Mouse (Mus musculus): Measurements from ENCODE around the gene Hmgcl. TPM values are rescaled to one million over a fixed set of nuclear protein-coding genes. Genes with fewer than 3 reads are reported as not detected.

Gene Hmgcl
- polyA plus RNA-seq, 1 experiment from 2014 or later: 54.0 TPM

GRCm38 (mm10) chr4:135922190-135922589 lies 24.1 kb upstream of the Hmgcl start:
- H3K36me3 ChIP-seq (ENCODE audit: control insufficient read depth, insufficient read depth, low read length): no peaks in the 10 kb centered on the region
- no peaks in the 10 kb centered on the region for H3K27me3 ChIP-seq (ENCODE audit: control insufficient read depth, insufficient read depth, low read length)
- no peak overlapping the region for H3K27ac ChIP-seq (ENCODE audit: low read depth, low read length)
- no peaks in the 10 kb centered on the region for H3K9me3 ChIP-seq (ENCODE audit: control insufficient read depth, low read length)
- no peak overlapping the region for H3K4me3 ChIP-seq (ENCODE audit: low read depth, low read length)
- WGBS: 89% methylated on average over 1 of the region's 1 CpGs
- H3K4me1 ChIP-seq (replicated peaks; ENCODE audit: control insufficient read depth, insufficient read depth, low read length): 0 out of 2 replicates have a peak, but pooled peaks cover 3% of the 10 kb centered on the region
- peak overlapping the region; percentile 94 for H3K4me2 ChIP-seq (replicated peaks; ENCODE audit: low read depth, low read length)
- ATAC-seq (ENCODE audit: low FRiP score) (no peak), DNase-seq (ENCODE audit: low spot score) (no peak)
- H3K9ac ChIP-seq (ENCODE audit: low read depth, low read length): no peak overlapping the region

GRCm38 (mm10) chr4:135924418-135924817 lies 21.8 kb upstream of the Hmgcl start:
- Histone ChIP-seq H3K4me1 (replicated peaks; ENCODE audit: control insufficient read depth, insufficient read depth, low read length) (0 out of 2 replicates have a peak, but pooled peaks cover 3% of the 10 kb centered on the region), H3K36me3 (ENCODE audit: control insufficient read depth, insufficient read depth, low read length) (no peaks in the 10 kb centered on the region), H3K27ac (ENCODE audit: low read depth, low read length) (no peak overlapping the region), H3K9ac (ENCODE audit: low read depth, low read length) (no peak overlapping the region), H3K27me3 (ENCODE audit: control insufficient read depth, insufficient read depth, low read length) (no peaks in the 10 kb centered on the region), H3K9me3 (ENCODE audit: control insufficient read depth, low read length) (no peaks in the 10 kb centered on the region), H3K4me2 (replicated peaks; ENCODE audit: low read depth, low read length) (no peak overlapping the region), H3K4me3 (ENCODE audit: low read depth, low read length) (no peak overlapping the region)
- DNase-seq (ENCODE audit: low spot score) (no peak), ATAC-seq (ENCODE audit: low FRiP score) (no peak)
- 75% methylated on average over 2 of the region's 2 CpGs for WGBS

- H3K4me3 ChIP-seq (ENCODE audit: low read depth, low read length): no peak overlapping the region
- no peaks in the 10 kb centered on the region for H3K27me3 ChIP-seq (ENCODE audit: control insufficient read depth, insufficient read depth, low read length)
- no peaks in the 10 kb centered on the region for H3K9me3 ChIP-seq (ENCODE audit: control insufficient read depth, low read length)
- ATAC-seq (ENCODE audit: low FRiP score): no peak
- no peak for DNase-seq (ENCODE audit: low spot score)
- H3K4me2 ChIP-seq (replicated peaks; ENCODE audit: low read depth, low read length): no peak overlapping the region
- WGBS: 93% methylated on average over 5 of the region's 5 CpGs
- H3K9ac ChIP-seq (ENCODE audit: low read depth, low read length): no peak overlapping the region
- no peaks in the 10 kb centered on the region for H3K36me3 ChIP-seq (ENCODE audit: control insufficient read depth, insufficient read depth, low read length)
- H3K4me1 ChIP-seq (replicated peaks; ENCODE audit: control insufficient read depth, insufficient read depth, low read length): 0 out of 2 replicates have a peak, but pooled peaks cover 3% of the 10 kb centered on the region
- H3K27ac ChIP-seq (ENCODE audit: low read depth, low read length): no peak overlapping the region
Observed at GRCm38 (mm10) chr4:135925341-135925740, 20.9 kb upstream of the Hmgcl start.

GRCm38 (mm10) chr4:135926195-135926808 lies 19.9 kb upstream of the Hmgcl start:
- Histone ChIP-seq H3K4me1 (replicated peaks; ENCODE audit: control insufficient read depth, insufficient read depth, low read length) (0 out of 2 replicates have a peak, but pooled peaks cover 3% of the 10 kb centered on the region), H3K27ac (ENCODE audit: low read depth, low read length) (no peak overlapping the region), H3K9me3 (ENCODE audit: control insufficient read depth, low read length) (no peaks in the 10 kb centered on the region), H3K4me3 (ENCODE audit: low read depth, low read length) (no peak overlapping the region), H3K4me2 (replicated peaks; ENCODE audit: low read depth, low read length) (no peak overlapping the region), H3K27me3 (ENCODE audit: control insufficient read depth, insufficient read depth, low read length) (no peaks in the 10 kb centered on the region), H3K36me3 (ENCODE audit: control insufficient read depth, insufficient read depth, low read length) (no peaks in the 10 kb centered on the region), H3K9ac (ENCODE audit: low read depth, low read length) (no peak overlapping the region)
- DNase-seq (ENCODE audit: low spot score) (no peak), ATAC-seq (ENCODE audit: low FRiP score) (no peak)
- 88% methylated on average over 10 of the region's 10 CpGs for WGBS

- 0 out of 2 replicates have a peak, but pooled peaks cover under 1% of the 10 kb centered on the region for H3K4me1 ChIP-seq (replicated peaks; ENCODE audit: control insufficient read depth, insufficient read depth, low read length)
- H3K9ac ChIP-seq (ENCODE audit: low read depth, low read length): no peak overlapping the region
- no peak overlapping the region for H3K27ac ChIP-seq (ENCODE audit: low read depth, low read length)
- 91% methylated on average over 3 of the region's 3 CpGs for WGBS
- H3K27me3 ChIP-seq (ENCODE audit: control insufficient read depth, insufficient read depth, low read length): no peaks in the 10 kb centered on the region
- H3K4me2 ChIP-seq (replicated peaks; ENCODE audit: low read depth, low read length): no peak overlapping the region
- DNase-seq (ENCODE audit: low spot score) (no peak), ATAC-seq (ENCODE audit: low FRiP score) (no peak)
- no peaks in the 10 kb centered on the region for H3K36me3 ChIP-seq (ENCODE audit: control insufficient read depth, insufficient read depth, low read length)
- H3K9me3 ChIP-seq (ENCODE audit: control insufficient read depth, low read length): no peaks in the 10 kb centered on the region
- no peak overlapping the region for H3K4me3 ChIP-seq (ENCODE audit: low read depth, low read length)
Observed at GRCm38 (mm10) chr4:135926861-135927260, 19.4 kb upstream of the Hmgcl start.

- Histone ChIP-seq H3K4me3 (ENCODE audit: low read depth, low read length) (no peak overlapping the region), H3K36me3 (ENCODE audit: control insufficient read depth, insufficient read depth, low read length) (no peaks in the 10 kb centered on the region), H3K27me3 (ENCODE audit: control insufficient read depth, insufficient read depth, low read length) (no peaks in the 10 kb centered on the region), H3K9me3 (ENCODE audit: control insufficient read depth, low read length) (no peaks in the 10 kb centered on the region), H3K27ac (ENCODE audit: low read depth, low read length) (no peak overlapping the region), H3K4me1 (replicated peaks; ENCODE audit: control insufficient read depth, insufficient read depth, low read length) (no peaks in the 10 kb centered on the region), H3K4me2 (replicated peaks; ENCODE audit: low read depth, low read length) (no peak overlapping the region), H3K9ac (ENCODE audit: low read depth, low read length) (no peak overlapping the region)
- DNase-seq (ENCODE audit: low spot score): no peak
- 81% methylated on average over 9 of the region's 9 CpGs for WGBS
- ATAC-seq (ENCODE audit: low FRiP score): no peak
Observed at GRCm38 (mm10) chr4:135928376-135928775, 17.9 kb upstream of the Hmgcl start.

- no peak overlapping the region for H3K4me2 ChIP-seq (replicated peaks; ENCODE audit: low read depth, low read length)
- no peak for DNase-seq (ENCODE audit: low spot score)
- H3K9me3 ChIP-seq (ENCODE audit: control insufficient read depth, low read length): no peaks in the 10 kb centered on the region
- no peak for ATAC-seq (ENCODE audit: low FRiP score)
- no peaks in the 10 kb centered on the region for H3K36me3 ChIP-seq (ENCODE audit: control insufficient read depth, insufficient read depth, low read length)
- no peak overlapping the region for H3K27ac ChIP-seq (ENCODE audit: low read depth, low read length)
- WGBS: 94% methylated on average over 5 of the region's 5 CpGs
- no peaks in the 10 kb centered on the region for H3K4me1 ChIP-seq (replicated peaks; ENCODE audit: control insufficient read depth, insufficient read depth, low read length)
- H3K9ac ChIP-seq (ENCODE audit: low read depth, low read length): no peak overlapping the region
- H3K4me3 ChIP-seq (ENCODE audit: low read depth, low read length): no peak overlapping the region
- no peaks in the 10 kb centered on the region for H3K27me3 ChIP-seq (ENCODE audit: control insufficient read depth, insufficient read depth, low read length)
Observed at GRCm38 (mm10) chr4:135929405-135929804, 16.8 kb upstream of the Hmgcl start.

GRCm38 (mm10) chr4:135929828-135930227 lies 16.4 kb upstream of the Hmgcl start:
- 93% methylated on average over 9 of the region's 9 CpGs for WGBS
- ATAC-seq (ENCODE audit: low FRiP score) (no peak), DNase-seq (ENCODE audit: low spot score) (no peak)
- Histone ChIP-seq H3K9ac (ENCODE audit: low read depth, low read length) (no peak overlapping the region), H3K36me3 (ENCODE audit: control insufficient read depth, insufficient read depth, low read length) (no peaks in the 10 kb centered on the region), H3K27ac (ENCODE audit: low read depth, low read length) (no peak overlapping the region), H3K4me2 (replicated peaks; ENCODE audit: low read depth, low read length) (no peak overlapping the region), H3K4me3 (ENCODE audit: low read depth, low read length) (no peak overlapping the region), H3K27me3 (ENCODE audit: control insufficient read depth, insufficient read depth, low read length) (no peaks in the 10 kb centered on the region), H3K4me1 (replicated peaks; ENCODE audit: control insufficient read depth, insufficient read depth, low read length) (no peaks in the 10 kb centered on the region), H3K9me3 (ENCODE audit: control insufficient read depth, low read length) (no peaks in the 10 kb centered on the region)

- Histone ChIP-seq H3K4me1 (replicated peaks; ENCODE audit: control insufficient read depth, insufficient read depth, low read length) (no peaks in the 10 kb centered on the region), H3K27me3 (ENCODE audit: control insufficient read depth, insufficient read depth, low read length) (no peaks in the 10 kb centered on the region), H3K36me3 (ENCODE audit: control insufficient read depth, insufficient read depth, low read length) (no peaks in the 10 kb centered on the region), H3K9ac (ENCODE audit: low read depth, low read length) (no peak overlapping the region), H3K4me2 (replicated peaks; ENCODE audit: low read depth, low read length) (no peak overlapping the region), H3K4me3 (ENCODE audit: low read depth, low read length) (no peak overlapping the region), H3K27ac (ENCODE audit: low read depth, low read length) (no peak overlapping the region), H3K9me3 (ENCODE audit: control insufficient read depth, low read length) (no peaks in the 10 kb centered on the region)
- DNase-seq (ENCODE audit: low spot score): no peak
- no peak for ATAC-seq (ENCODE audit: low FRiP score)
- 93% methylated on average over 8 of the region's 8 CpGs for WGBS
Observed at GRCm38 (mm10) chr4:135930239-135930638, 16.0 kb upstream of the Hmgcl start.
